Mouse (Mus musculus) megakaryocyte-erythroid progenitor cell, adult 5-6 weeks (primary cell): Measurements from ENCODE around the gene Slc18a2. TPM values are rescaled to one million over a fixed set of nuclear protein-coding genes. Genes with fewer than 3 reads are reported as not detected.

Experiments used
- total RNA-seq, 2 experiments: library from RNA; stranded (forward) in 1 of 2; stranded (reverse) in 1 of 2; fragments of 200-1000, 215-1000 nt in 1 of 2; fragments of >200 nt in 1 of 2; fragmentation: Nextera tagmentation in 1 of 2; gene quantifications; 2 replicates each; pipeline ENCODE4 v1.2.3; 2014 to 2017

Gene Slc18a2
- total RNA-seq, 2 experiments from 2014 or later = 11.3 to 19.7 TPM

Other genes with a start within 250 kb of the Slc18a2 start
- 1.8 TPM in 1 of 2 replicates, not detected in the other for gene Shtn1, start 184.8 kb upstream of the Slc18a2 start, total RNA-seq (2014; fragmentation: Nextera tagmentation)
- 0.23 and 0.42 TPM in 2 replicates for gene Shtn1, start 184.8 kb upstream of the Slc18a2 start, total RNA-seq (2017)
- gene Vax1, start 90.8 kb upstream of the Slc18a2 start, total RNA-seq (2014; fragmentation: Nextera tagmentation) = not detected in 2 replicates
- gene Vax1, start 90.8 kb upstream of the Slc18a2 start, total RNA-seq (2017) = not detected in 2 replicates
- not detected in 2 replicates for gene Kcnk18, start 41.7 kb upstream of the Slc18a2 start, total RNA-seq (2014; fragmentation: Nextera tagmentation)
- not detected in 2 replicates for gene Kcnk18, start 41.7 kb upstream of the Slc18a2 start, total RNA-seq (2017)
- 403 and 406 TPM in 2 replicates for gene Rps12-ps3, start 61.4 kb downstream of the Slc18a2 start, total RNA-seq (2014; fragmentation: Nextera tagmentation)
- gene Rps12-ps3, start 61.4 kb downstream of the Slc18a2 start, total RNA-seq (2017) = 963 and 1,109 TPM in 2 replicates
- 31.9 and 35.1 TPM in 2 replicates for gene Pdzd8, start 84.9 kb downstream of the Slc18a2 start, total RNA-seq (2014; fragmentation: Nextera tagmentation)
- gene Pdzd8, start 84.9 kb downstream of the Slc18a2 start, total RNA-seq (2017) = 35.5 and 41.3 TPM in 2 replicates
- gene Emx2, start 197.5 kb downstream of the Slc18a2 start, total RNA-seq (2014; fragmentation: Nextera tagmentation) = not detected in 2 replicates
- gene Emx2, start 197.5 kb downstream of the Slc18a2 start, total RNA-seq (2017) = not detected in 2 replicates